Mouse (Mus musculus) limb, embryonic 10.5 days (tissue): ENCODE results near the gene Ddx20. TPM values are rescaled to one million over a fixed set of nuclear protein-coding genes. Genes with fewer than 3 reads are reported as not detected.

Experiments
- DNase-seq: peaks from one replicate; pipeline ENCODE4 v3.0.0-alpha.2; 2017; ENCODE audit warnings: low spot score
- H3K27ac ChIP-seq: fragments of 300-500 bp; sonication (generic); 2 replicates; pipeline ENCODE4 v1.5.1; 2016; ENCODE audit warnings: mild to moderate bottlenecking
- H3K27me3 ChIP-seq: fragments of 300-500 bp; sonication (generic); 2 replicates; pipeline ENCODE4 v1.6.1; 2016; ENCODE audit warnings: low read depth, mild to moderate bottlenecking; ENCODE audit not compliant: poor library complexity, severe bottlenecking
- H3K36me3 ChIP-seq: fragments of 300-500 bp; sonication (generic); 2 replicates; pipeline ENCODE4 v1.6.1; 2016; ENCODE audit warnings: mild to moderate bottlenecking, moderate library complexity
- H3K4me1 ChIP-seq: fragments of 300-500 bp; sonication (generic); 2 replicates; pipeline ENCODE4 v1.6.1; 2016
- H3K4me3 ChIP-seq: fragments of 300-500 bp; sonication (generic); 2 replicates; pipeline ENCODE4 v1.5.1; 2016; ENCODE audit warnings: mild to moderate bottlenecking, moderate library complexity
- H3K9me3 ChIP-seq: fragments of 300-500 bp; sonication (generic); replicated peaks from 2 replicates; pipeline ENCODE4 v1.6.1; 2016; ENCODE audit warnings: mild to moderate bottlenecking
- WGBS: fragments of 180-500 bp; shearing (Covaris S2); methylation state at CpG from one replicate; pipeline ENCODE4 v1.1.7; 2016; 5-methylcytosine and 5-hydroxymethylcytosine counted together
- polyA plus RNA-seq: library from polyadenylated mRNA; unstranded; fragments of >200 nt; fragmentation: Nextera tagmentation; extraction: Ambion mirVana; gene quantifications from 2 replicates; pipeline ENCODE4 v1.2.1, GENCODE M21; 2016

Ddx20 gene
- polyA plus RNA-seq, 1 experiment from 2014 or later, result 51.6 TPM

DNA sequence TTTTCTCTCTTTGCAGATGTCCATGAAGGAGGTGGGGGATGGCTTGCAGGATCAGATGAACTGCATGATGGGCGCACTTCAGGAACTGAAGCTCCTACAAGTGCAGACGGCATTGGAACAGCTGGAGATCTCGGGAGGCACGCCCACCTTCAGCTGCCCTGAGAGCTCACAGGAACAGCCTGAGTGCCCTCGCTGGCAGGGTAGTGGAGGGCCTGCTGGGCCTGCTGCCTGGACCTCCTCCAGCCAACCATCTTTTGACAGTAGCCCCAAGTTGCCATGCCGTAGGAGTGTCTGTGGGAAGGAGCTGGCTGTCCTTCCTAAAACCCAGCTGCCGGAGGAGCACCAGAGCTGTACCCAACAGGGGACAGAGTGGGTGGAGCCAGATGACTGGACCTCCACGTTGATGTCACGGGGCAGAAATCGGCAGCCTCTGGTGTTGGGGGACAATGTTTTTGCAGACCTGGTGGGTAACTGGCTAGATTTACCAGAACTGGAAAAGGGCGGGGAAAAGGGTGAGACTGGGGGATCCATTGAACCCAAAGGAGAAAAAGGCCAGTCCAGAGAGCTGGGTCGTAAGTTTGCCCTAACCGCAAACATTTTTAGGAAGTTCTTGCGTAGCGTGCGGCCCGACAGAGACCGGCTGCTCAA lies 29.1 kb upstream of the Ddx20 start:
- H3K27me3 ChIP-seq, result no peaks in the 10 kb centered on the region
- DNase-seq, result peak; percentile 33
- no peaks in the 10 kb centered on the region for H3K9me3 ChIP-seq
- WGBS, result 58% methylated on average over 18 of the region's 18 CpGs
- peak overlapping the region; percentile 42; the same call in 1 of the 2 replicates for H3K27ac ChIP-seq
- H3K36me3 ChIP-seq, result no peaks in the 10 kb centered on the region
- H3K4me1 ChIP-seq, result peaks cover 42% of the 10 kb centered on the region
- H3K4me3 ChIP-seq, result no peak overlapping the region

DNA sequence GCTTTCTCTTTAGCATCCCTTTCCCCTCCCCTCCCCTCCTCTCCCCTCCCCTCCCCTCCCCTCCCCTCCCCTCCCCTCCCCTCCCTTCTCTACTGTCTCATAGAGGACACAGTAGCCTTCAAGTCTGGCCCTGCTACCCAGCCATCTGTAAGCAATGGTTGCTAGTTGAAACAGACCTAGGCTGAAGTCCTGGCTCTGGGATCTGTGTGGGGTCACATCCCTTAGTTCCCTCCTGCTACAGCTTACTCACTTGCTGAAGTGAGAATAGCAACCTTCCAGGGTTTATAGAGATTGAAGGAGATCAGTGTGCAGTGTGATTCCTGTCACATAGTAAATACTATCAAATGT lies 27.4 kb upstream of the Ddx20 start:
- Histone ChIP-seq H3K4me1 (peaks cover 42% of the 10 kb centered on the region), H3K36me3 (no peaks in the 10 kb centered on the region), H3K4me3 (no peak overlapping the region), H3K9me3 (no peaks in the 10 kb centered on the region), H3K27me3 (no peaks in the 10 kb centered on the region), H3K27ac (no peak overlapping the region)
- DNase-seq, result peak; percentile 26

DNA sequence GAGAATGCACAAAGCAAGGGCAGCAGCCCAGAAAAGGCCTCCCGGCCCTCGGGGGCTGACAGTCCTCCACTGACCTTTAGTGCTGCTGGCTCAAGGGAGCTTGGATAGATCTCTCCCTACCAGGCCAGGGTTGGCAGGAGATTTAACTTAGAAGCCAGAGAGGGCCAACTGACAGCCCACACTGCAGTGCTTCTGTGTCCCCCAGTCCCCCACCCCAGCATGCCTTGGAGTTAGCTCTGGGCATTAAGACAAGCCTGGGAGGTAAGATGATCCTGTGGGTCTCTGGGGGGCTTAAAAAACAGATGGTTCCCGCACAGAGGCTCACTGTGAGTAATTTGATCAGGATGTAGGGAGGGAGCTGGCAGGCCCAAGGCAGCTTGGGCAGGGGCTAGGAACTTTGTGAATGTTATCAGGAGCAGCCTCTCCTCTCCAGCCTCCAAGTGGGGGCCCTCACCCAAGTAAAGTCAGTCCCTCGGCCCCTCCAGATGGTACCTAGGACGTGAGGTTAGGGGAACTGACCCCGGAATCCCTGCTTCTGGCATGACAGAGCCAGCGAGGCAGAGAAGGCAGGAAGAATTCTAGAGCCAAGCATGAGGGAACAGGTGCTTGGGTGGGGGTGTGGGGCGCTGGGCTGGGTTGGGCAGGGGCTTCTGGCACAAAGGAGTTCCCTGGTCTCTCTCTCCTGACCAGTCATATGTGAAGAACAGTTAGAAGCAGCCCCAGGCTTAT lies 26.9 kb upstream of the Ddx20 start:
- no peaks in the 10 kb centered on the region for H3K27me3 ChIP-seq
- 16% methylated on average over 8 of the region's 8 CpGs for WGBS
- H3K4me1 ChIP-seq, result peaks cover 42% of the 10 kb centered on the region
- 0 out of 2 replicates have a peak overlapping the region, but pooled peaks have one; percentile 19 for H3K4me3 ChIP-seq
- H3K36me3 ChIP-seq, result no peaks in the 10 kb centered on the region
- DNase-seq, result peak; percentile 47
- no peaks in the 10 kb centered on the region for H3K9me3 ChIP-seq
- peak overlapping the region; percentile 64 for H3K27ac ChIP-seq

DNA sequence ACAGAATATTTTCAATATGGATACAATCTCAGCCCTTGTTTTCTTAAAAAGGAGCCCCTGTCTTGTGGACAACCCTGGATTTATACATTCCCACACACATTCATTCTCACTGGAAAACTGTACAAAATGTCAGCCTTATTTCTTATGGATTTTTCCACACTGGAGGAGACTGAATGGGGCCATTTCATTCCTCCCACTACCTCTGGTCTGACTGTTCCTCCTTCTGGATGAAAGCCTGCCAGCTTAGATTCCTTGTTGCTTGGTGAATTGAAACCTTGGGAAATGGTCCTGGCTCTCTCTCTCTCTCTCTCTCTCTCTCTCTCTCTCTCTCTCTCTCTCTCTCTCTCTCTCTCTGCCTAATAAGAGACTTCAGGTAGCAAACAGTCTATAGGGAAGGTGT lies 25.5 kb upstream of the Ddx20 start:
- Histone ChIP-seq H3K36me3 (no peaks in the 10 kb centered on the region), H3K27me3 (peaks cover 3% of the 10 kb centered on the region; the same call in 1 of the 2 replicates), H3K27ac (no peak overlapping the region), H3K9me3 (no peaks in the 10 kb centered on the region), H3K4me3 (no peak overlapping the region), H3K4me1 (peaks cover 35% of the 10 kb centered on the region)
- no peak for DNase-seq

DNA sequence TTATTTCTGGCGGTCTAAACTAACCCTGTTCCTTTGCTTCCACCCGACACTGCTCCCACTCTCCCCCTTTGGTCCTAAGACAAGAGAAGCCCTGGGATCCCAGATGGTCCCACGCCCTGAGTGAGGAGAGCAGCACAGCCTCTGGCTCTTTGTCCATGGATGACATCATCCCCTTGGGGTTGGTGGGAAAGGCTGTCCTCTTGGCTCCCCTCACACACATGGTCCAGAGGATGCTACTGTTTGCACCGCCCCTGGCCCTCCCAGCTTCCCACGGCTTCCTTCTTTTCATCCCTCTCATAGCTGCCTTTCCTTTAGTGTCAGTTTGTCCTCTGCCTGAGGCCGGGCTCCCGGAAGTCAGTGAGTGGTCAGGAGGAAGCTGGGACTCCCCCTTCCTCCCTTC lies 24.4 kb upstream of the Ddx20 start:
- DNase-seq, result no peak
- H3K27ac ChIP-seq, result no peak overlapping the region
- H3K9me3 ChIP-seq, result no peaks in the 10 kb centered on the region
- H3K4me3 ChIP-seq, result no peak overlapping the region
- H3K27me3 ChIP-seq, result peaks cover 13% of the 10 kb centered on the region
- no peaks in the 10 kb centered on the region for H3K36me3 ChIP-seq
- H3K4me1 ChIP-seq, result peaks cover 33% of the 10 kb centered on the region
- WGBS, result 82% methylated on average over 7 of the region's 7 CpGs

DNA sequence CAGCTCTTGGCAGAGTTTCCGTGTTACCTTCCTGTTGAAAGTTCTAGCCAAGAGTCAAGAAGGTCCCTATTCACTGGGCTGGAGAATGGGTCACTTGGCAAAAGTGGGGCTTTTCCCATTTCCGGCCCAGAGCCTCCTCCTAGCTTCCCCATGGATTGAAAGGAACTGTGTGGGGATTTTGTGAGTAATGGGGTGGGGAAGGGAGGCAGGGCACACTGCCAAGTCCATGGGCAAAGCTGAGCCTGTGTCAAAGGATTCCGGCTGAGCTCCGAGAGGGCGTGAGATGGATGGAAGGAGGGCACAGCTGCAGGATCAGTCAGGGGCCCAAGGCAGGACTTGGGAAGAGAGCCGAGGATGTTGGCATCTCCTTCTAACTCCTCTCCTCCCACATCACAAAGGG lies 22.9 kb upstream of the Ddx20 start:
- H3K4me3 ChIP-seq, result no peak overlapping the region
- no peak for DNase-seq
- 83% methylated on average over 6 of the region's 6 CpGs for WGBS
- H3K4me1 ChIP-seq, result peaks cover 29% of the 10 kb centered on the region
- peaks cover 28% of the 10 kb centered on the region for H3K27me3 ChIP-seq
- no peaks in the 10 kb centered on the region for H3K36me3 ChIP-seq
- H3K27ac ChIP-seq, result no peak overlapping the region
- H3K9me3 ChIP-seq, result no peaks in the 10 kb centered on the region

DNA sequence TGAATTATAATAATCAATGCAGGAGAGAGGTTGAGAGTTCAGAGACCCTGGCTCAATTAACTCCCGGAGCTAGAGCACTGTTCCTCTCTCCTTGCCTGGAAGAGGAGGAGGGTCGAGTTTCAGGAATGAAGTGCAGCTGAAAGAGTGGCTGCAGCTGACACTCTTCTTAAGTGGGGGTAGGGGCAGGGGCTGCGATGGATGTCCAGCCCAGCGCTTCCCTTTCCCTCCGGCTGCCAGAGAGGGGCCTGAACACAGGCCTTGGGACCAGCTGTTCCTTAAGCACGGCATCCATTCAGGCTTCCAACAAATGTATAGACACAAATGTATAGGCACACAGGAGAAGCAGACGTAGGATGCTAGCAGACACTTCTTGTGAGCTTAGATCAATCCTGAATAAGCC lies 20.2 kb upstream of the Ddx20 start:
- Histone ChIP-seq H3K27ac (no peak overlapping the region), H3K4me1 (peaks cover 28% of the 10 kb centered on the region), H3K27me3 (peaks cover 48% of the 10 kb centered on the region), H3K4me3 (no peak overlapping the region), H3K36me3 (no peaks in the 10 kb centered on the region), H3K9me3 (no peaks in the 10 kb centered on the region)
- WGBS, result 13% methylated on average over 7 of the region's 7 CpGs
- DNase-seq, result no peak

DNA sequence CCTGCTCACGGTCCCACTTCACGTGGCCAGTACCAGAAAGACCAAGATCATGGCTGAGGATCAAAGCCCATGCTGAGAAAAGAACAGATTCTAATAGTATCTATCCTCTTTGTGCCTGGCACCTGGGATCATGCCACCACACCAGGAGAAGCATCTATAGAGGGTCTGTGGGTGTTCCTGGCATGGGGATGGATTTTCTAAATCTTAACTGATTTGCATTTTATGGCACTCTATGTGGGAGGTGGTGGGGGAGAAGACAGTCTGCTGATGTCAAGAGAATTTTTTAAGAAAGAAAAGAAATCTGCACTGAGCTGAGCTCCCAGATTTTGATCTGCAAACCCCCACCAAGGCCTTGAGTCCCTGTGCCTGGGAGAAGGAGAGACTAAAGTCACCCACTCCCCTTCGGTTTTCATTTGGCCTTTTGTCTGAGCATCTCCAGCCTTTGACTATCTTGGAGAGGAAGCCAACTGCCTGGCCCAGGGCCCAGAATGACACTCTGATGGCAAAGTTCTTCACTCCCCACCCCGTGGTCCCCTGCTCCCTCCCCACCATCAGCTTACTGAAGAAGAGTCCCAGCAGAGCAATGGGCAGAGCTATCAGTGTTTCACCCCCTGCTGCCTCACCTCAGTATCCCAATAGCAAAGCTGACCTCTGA lies 19.1 kb upstream of the Ddx20 start:
- no peaks in the 10 kb centered on the region for H3K36me3 ChIP-seq
- peak; percentile 27 for DNase-seq
- peaks cover 55% of the 10 kb centered on the region for H3K27me3 ChIP-seq
- WGBS, result 49% methylated on average over 4 of the region's 4 CpGs
- H3K27ac ChIP-seq, result no peak overlapping the region
- no peaks in the 10 kb centered on the region for H3K9me3 ChIP-seq
- H3K4me1 ChIP-seq, result peaks cover 33% of the 10 kb centered on the region
- H3K4me3 ChIP-seq, result no peak overlapping the region

DNA sequence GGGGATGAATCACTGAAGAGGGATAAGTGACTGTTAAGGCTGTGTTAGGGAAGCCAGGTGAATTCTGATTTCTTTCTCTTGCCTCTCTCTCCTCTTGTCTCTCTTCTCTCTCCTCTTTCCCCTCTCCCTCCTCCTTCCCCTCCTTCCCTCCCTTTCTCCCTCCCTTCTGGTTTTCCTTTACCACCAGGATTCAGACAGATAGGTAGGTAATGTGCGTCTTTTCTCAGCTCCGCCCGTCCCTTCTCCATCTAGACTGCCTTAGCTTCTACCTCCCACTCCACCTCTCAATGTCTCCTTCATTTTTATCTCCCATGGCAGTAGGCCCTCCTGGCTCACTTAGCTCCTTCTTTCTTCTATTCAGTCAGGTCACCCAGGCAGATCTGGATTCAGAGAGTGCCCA lies 18.2 kb upstream of the Ddx20 start:
- 14% methylated on average over 3 of the region's 3 CpGs for WGBS
- peaks cover 36% of the 10 kb centered on the region for H3K4me1 ChIP-seq
- H3K9me3 ChIP-seq, result no peaks in the 10 kb centered on the region
- peak overlapping the region; percentile 68; the same call in 1 of the 2 replicates for H3K27ac ChIP-seq
- H3K27me3 ChIP-seq, result peaks cover 58% of the 10 kb centered on the region
- H3K36me3 ChIP-seq, result no peaks in the 10 kb centered on the region
- DNase-seq, result no peak
- peak overlapping the region; percentile 66 for H3K4me3 ChIP-seq

DNA sequence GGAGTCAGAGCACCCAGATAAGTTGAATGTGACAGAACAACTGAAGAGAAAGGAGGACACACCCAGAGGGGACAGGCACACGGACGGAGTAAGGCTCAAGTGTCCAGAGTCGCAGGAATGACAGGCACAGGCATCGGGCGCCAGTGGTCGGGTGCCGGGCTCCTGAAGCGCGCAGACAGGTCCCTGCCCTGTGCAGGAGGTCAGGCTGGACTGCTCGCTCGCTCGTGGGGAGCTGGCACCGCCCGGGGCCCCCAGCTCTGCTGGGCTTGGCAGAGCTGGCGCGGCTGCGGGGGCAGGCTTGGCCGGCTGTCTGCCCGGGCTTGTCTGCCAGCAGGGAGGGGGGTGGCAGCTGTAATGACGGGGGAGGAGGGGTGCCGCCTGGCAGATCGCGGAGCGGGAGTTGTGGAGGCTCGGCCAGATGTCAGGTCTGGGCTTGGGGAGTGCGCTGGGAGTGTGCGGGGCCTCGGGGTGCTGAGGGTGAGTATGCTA lies 17.7 kb upstream of the Ddx20 start:
- H3K4me1 ChIP-seq, result peaks cover 36% of the 10 kb centered on the region
- WGBS, result under 1% methylated on average over 28 of the region's 28 CpGs
- H3K27ac ChIP-seq, result peak overlapping the region; percentile 68
- H3K36me3 ChIP-seq, result no peaks in the 10 kb centered on the region
- H3K9me3 ChIP-seq, result no peaks in the 10 kb centered on the region
- H3K4me3 ChIP-seq, result peak overlapping the region; percentile 66
- DNase-seq, result peak; percentile 64
- peaks cover 58% of the 10 kb centered on the region for H3K27me3 ChIP-seq

DNA sequence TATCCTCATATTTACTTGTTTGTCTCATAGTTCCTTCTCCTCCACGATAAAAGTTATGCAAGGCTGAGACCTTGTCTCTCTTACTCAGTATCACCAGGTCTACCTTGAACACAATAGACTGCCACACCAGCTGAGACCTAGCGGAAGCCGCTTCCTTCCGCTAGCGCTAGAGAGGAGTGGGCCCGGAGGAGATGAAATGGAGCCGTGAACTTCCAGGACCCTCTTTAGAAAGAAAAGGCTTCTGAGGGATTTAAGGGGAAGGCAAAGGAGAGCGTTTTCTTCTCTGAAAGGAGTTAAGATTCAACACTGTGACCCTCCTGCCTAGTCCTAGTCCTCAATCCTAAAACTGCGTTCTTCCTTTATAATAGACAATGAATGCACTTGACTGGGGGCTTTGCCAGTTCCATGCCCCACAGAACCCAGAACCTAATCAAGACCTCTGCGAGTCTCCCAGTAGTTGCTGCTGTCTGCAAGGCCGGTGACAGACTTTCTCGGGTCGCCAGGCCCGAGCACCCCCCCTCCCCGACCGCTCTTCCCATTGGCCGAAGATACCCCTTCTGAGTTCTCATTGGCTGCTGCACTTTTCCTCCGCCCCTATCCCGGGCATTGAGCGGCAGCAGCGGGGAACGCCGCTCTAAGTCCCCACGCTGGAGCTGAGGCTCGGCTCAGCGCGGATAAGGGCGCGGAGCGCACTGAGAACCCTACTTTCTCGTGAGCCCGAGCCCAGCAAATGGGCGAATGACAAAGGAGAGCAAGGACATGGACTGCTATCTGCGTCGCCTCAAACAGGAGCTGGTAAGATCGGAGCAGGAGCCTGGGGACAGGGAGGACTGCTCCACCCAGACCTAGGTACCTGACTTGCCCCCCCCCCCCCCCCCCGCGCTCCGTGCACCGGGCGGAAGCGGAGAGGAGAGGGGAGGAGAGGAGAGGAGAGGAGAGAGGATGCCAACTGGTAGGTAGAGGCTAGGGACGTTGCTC lies 16.9 kb upstream of the Ddx20 start, which contains the start of gene Inka2:
Inka2 (plus strand) TSS at position 569 of the 978 bp plus-strand sequence.
- peaks cover 58% of the 10 kb centered on the region for H3K27me3 ChIP-seq
- H3K4me1 ChIP-seq, result peaks cover 36% of the 10 kb centered on the region
- H3K4me3 ChIP-seq, result peak within 1 kb of the TSS; percentile 66
- H3K36me3 ChIP-seq, result no peaks in the 10 kb centered on the region
- H3K27ac ChIP-seq, result peak within 1 kb of the TSS; percentile 68
- H3K9me3 ChIP-seq, result no peaks in the 10 kb centered on the region
- WGBS, result 2% methylated on average over 40 of the region's 43 CpGs
- DNase-seq, result peak; percentile 78

DNA sequence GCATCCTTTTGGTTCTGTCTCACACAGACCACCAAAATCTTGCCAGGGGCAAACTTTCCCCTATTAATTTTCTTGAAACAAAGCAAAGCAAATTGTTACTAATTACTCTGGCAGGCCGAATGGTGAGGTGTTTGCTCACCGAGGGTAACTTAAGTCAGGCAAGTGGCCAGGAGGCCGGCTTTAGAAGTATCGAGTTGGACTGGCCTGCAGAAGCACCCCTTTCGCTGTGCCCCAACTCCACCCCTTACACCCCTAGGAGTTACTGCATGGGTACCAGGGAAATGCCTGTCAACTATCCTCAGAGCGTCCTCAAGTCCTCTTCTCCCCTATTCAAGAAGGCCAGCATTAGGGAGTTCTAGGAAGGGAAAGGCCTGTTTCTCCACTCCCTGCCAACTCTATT lies 16.2 kb upstream of the Ddx20 start:
- no peak overlapping the region for H3K27ac ChIP-seq
- WGBS, result 31% methylated on average over 6 of the region's 6 CpGs
- H3K9me3 ChIP-seq, result no peaks in the 10 kb centered on the region
- H3K4me3 ChIP-seq, result no peak overlapping the region
- peaks cover 63% of the 10 kb centered on the region for H3K27me3 ChIP-seq
- H3K4me1 ChIP-seq, result peaks cover 36% of the 10 kb centered on the region
- DNase-seq, result peak; percentile 27
- no peaks in the 10 kb centered on the region for H3K36me3 ChIP-seq
